Mouse (Mus musculus) midbrain, embryonic 11.5 days (tissue): ENCODE measurements around the gene Tex261. TPM values are rescaled to one million over a fixed set of nuclear protein-coding genes. Genes with fewer than 3 reads are reported as not detected.

ENCODE experiments used
- ATAC-seq: fragments of 200-750 bp; cut with Nextera tagmentation; 2 replicates; pipeline ENCODE4 v1.8.0; 2017; ENCODE audit warnings: moderate TSS enrichment, moderate library complexity; ENCODE audit not compliant: low FRiP score
- DNase-seq: peaks from one replicate; pipeline ENCODE4 v3.0.0; 2015; ENCODE audit warnings: low spot score; ENCODE audit errors: missing footprints
- H3K27ac ChIP-seq: fragments of 300-500 bp; sonication (generic); 2 replicates; pipeline ENCODE4 v1.5.1; 2014; ENCODE audit warnings: low read depth, low read length
- H3K27me3 ChIP-seq: fragments of 300-500 bp; sonication (generic); 2 replicates; pipeline ENCODE4 v1.6.1; 2014; ENCODE audit warnings: mild to moderate bottlenecking, low read length, moderate library complexity, mixed read lengths; ENCODE audit not compliant: control insufficient read depth, insufficient read depth
- H3K36me3 ChIP-seq: fragments of 300-500 bp; sonication (generic); 2 replicates; pipeline ENCODE4 v1.6.1; 2014; ENCODE audit warnings: mild to moderate bottlenecking, low read length, moderate library complexity, mixed read lengths; ENCODE audit not compliant: control insufficient read depth, insufficient read depth
- H3K4me1 ChIP-seq: fragments of 300-500 bp; sonication (generic); 2 replicates; pipeline ENCODE4 v1.6.1; 2014; ENCODE audit warnings: low read length; ENCODE audit not compliant: control insufficient read depth, insufficient read depth
- H3K4me2 ChIP-seq: fragments of 300-500 bp; sonication (generic); 2 replicates; pipeline ENCODE4 v1.6.1; 2014; ENCODE audit warnings: mild to moderate bottlenecking, moderate library complexity
- H3K4me3 ChIP-seq: fragments of 300-500 bp; sonication (generic); 2 replicates; pipeline ENCODE4 v1.5.1; 2014; ENCODE audit warnings: low read depth, low read length
- H3K9ac ChIP-seq: fragments of 300-500 bp; sonication (generic); 2 replicates; pipeline ENCODE4 v1.6.1; 2014; ENCODE audit warnings: low read length
- H3K9me3 ChIP-seq: fragments of 300-500 bp; sonication (generic); 2 replicates; pipeline ENCODE4 v1.6.1; 2016; ENCODE audit warnings: low read length; ENCODE audit not compliant: control insufficient read depth
- WGBS: fragments of 180-500 bp; shearing (Covaris S2); extraction: QIAGEN DNeasy Blood & Tissue Kit; methylation state at CpG from one replicate; pipeline ENCODE4 v1.1.7; 2014; 5-methylcytosine and 5-hydroxymethylcytosine counted together
- polyA plus RNA-seq: library from polyadenylated mRNA; unstranded; fragments of >200 nt; fragmentation: Nextera tagmentation; extraction: Ambion mirVana; gene quantifications from 2 replicates; pipeline ENCODE4 v1.2.1, GENCODE M21; 2014

Gene Tex261
- polyA plus RNA-seq, 1 experiment from 2014 or later = 56.9 TPM

GRCm38 (mm10) chr6:83744126-83744525 is 31.5 kb downstream of the Tex261 start:
- H3K27me3 ChIP-seq = no peaks in the 10 kb centered on the region

DNA sequence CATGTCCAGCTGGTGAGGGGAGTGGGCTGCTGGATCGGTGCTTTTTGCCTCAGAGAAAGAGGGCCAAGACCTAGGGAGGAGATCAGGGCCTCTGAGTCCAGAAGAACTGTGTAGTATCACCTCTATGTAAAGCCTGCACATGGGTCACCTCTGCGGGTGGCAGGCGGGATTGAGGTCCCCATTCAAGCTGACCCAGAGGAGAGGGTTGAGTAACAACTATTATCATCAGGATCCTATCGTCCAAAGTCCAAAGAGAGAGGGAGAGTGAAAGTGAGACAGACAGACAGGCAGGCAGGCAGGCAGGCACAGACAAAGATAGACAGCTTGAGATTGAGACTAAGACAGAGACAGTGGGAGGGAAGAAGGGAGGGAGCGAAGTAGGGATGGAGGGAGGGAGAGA is 32.4 kb downstream of the Tex261 start:
- Histone ChIP-seq H3K4me1 (peaks cover 3% of the 10 kb centered on the region; the same call in 1 of the 2 replicates), H3K4me3 (no peak overlapping the region), H3K27me3 (no peaks in the 10 kb centered on the region), H3K4me2 (no peak overlapping the region), H3K27ac (no peak overlapping the region), H3K36me3 (no peaks in the 10 kb centered on the region), H3K9ac (no peak overlapping the region), H3K9me3 (no peaks in the 10 kb centered on the region)
- 61% methylated on average over 5 of the region's 5 CpGs for WGBS
- ATAC-seq = no peak
- DNase-seq = no peak

More at GRCm38 (mm10) chr6:83744126-83744525, 31.5 kb downstream of the Tex261 start:
- Histone ChIP-seq H3K36me3 (no peaks in the 10 kb centered on the region), H3K27ac (no peak overlapping the region), H3K9me3 (no peaks in the 10 kb centered on the region), H3K4me3 (no peak overlapping the region), H3K4me2 (no peak overlapping the region), H3K9ac (no peak overlapping the region), H3K4me1 (peaks cover 3% of the 10 kb centered on the region)
- no peak for ATAC-seq
- 71% methylated on average over 5 of the region's 5 CpGs for WGBS
- DNase-seq = no peak

- Histone ChIP-seq H3K4me2 (no peak within 1 kb of the TSS), H3K9ac (no peak within 1 kb of the TSS), H3K27me3 (no peaks in the 10 kb centered on the region), H3K27ac (no peak within 1 kb of the TSS), H3K4me1 (peaks cover 3% of the 10 kb centered on the region; the same call in 1 of the 2 replicates), H3K9me3 (no peaks in the 10 kb centered on the region), H3K36me3 (no peaks in the 10 kb centered on the region), H3K4me3 (no peak within 1 kb of the TSS)
- DNase-seq = peak; percentile 33
- 68% methylated on average over 5 of the region's 5 CpGs for WGBS
- no peak for ATAC-seq
Measured at GRCm38 (mm10) chr6:83742761-83743160, 32.9 kb downstream of the Tex261 start, which contains the start of gene Atp6v1b1. Atp6v1b1 (plus strand) TSS chr6:83742990.

GRCm38 (mm10) chr6:83738596-83738995 is 37.0 kb downstream of the Tex261 start:
- H3K4me3 ChIP-seq = no peak overlapping the region
- WGBS = 85% methylated on average over 6 of the region's 6 CpGs
- peaks cover 5% of the 10 kb centered on the region; the same call in 1 of the 2 replicates for H3K9me3 ChIP-seq
- H3K4me1 ChIP-seq = no peaks in the 10 kb centered on the region
- H3K9ac ChIP-seq = no peak overlapping the region
- H3K27ac ChIP-seq = no peak overlapping the region
- H3K4me2 ChIP-seq = no peak overlapping the region
- no peak for ATAC-seq
- no peaks in the 10 kb centered on the region for H3K36me3 ChIP-seq
- no peaks in the 10 kb centered on the region for H3K27me3 ChIP-seq
- DNase-seq = peak; percentile 78

DNA sequence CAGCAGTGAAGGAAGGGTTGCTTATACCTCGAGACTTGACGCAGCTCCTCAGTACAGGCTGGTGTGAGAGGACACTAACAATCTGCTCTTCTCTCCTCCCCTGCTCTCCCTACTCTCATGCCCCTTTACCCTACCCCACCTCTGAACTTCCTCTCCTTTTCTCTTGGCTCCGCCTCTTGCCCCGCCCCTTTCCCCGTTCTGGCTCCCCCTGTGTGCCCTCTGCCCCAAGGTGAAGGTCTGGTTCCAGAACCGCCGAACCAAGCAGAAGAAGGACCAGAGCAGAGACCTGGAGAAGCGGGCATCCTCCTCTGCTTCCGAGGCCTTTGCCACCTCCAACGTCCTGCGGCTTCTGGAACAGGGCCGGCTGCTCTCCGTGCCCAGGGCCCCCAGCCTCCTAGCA is 38.3 kb downstream of the Tex261 start:
- 38% methylated on average over 13 of the region's 13 CpGs for WGBS
- peaks cover 5% of the 10 kb centered on the region; the same call in 1 of the 2 replicates for H3K9me3 ChIP-seq
- no peak overlapping the region for H3K4me3 ChIP-seq
- no peaks in the 10 kb centered on the region for H3K36me3 ChIP-seq
- ATAC-seq (no peak), DNase-seq (peak; percentile 61)
- H3K9ac ChIP-seq = no peak overlapping the region
- H3K27me3 ChIP-seq = no peaks in the 10 kb centered on the region
- no peak overlapping the region for H3K27ac ChIP-seq
- H3K4me1 ChIP-seq = no peaks in the 10 kb centered on the region
- no peak overlapping the region for H3K4me2 ChIP-seq

GRCm38 (mm10) chr6:83731128-83731527 is 44.5 kb downstream of the Tex261 start:
- peaks cover 5% of the 10 kb centered on the region; the same call in 1 of the 2 replicates for H3K9me3 ChIP-seq
- 26% methylated on average over 5 of the region's 5 CpGs for WGBS

GRCm38 (mm10) chr6:83729350-83729970 is 46.2 kb downstream of the Tex261 start:
- peak; percentile 73 for DNase-seq
- no peak for ATAC-seq
- H3K4me1 ChIP-seq = no peaks in the 10 kb centered on the region
- H3K36me3 ChIP-seq = no peaks in the 10 kb centered on the region
- no peak overlapping the region for H3K4me2 ChIP-seq
- no peak overlapping the region for H3K4me3 ChIP-seq
- WGBS = 68% methylated on average over 14 of the region's 14 CpGs
- no peaks in the 10 kb centered on the region for H3K27me3 ChIP-seq
- H3K9me3 ChIP-seq = peaks cover 5% of the 10 kb centered on the region; the same call in 1 of the 2 replicates
- no peak overlapping the region for H3K9ac ChIP-seq
- no peak overlapping the region for H3K27ac ChIP-seq

More at GRCm38 (mm10) chr6:83731128-83731527, 44.5 kb downstream of the Tex261 start:
- H3K9ac ChIP-seq = no peak overlapping the region
- DNase-seq = peak; percentile 94
- H3K27me3 ChIP-seq = no peaks in the 10 kb centered on the region
- no peak overlapping the region for H3K27ac ChIP-seq
- no peak overlapping the region for H3K4me3 ChIP-seq
- no peaks in the 10 kb centered on the region for H3K4me1 ChIP-seq
- H3K36me3 ChIP-seq = no peaks in the 10 kb centered on the region
- no peak for ATAC-seq
- no peak overlapping the region for H3K4me2 ChIP-seq

- DNase-seq (peak; percentile 86), ATAC-seq (no peak)
- no peaks in the 10 kb centered on the region; the same call in 1 of the 2 replicates for H3K27me3 ChIP-seq
Measured at GRCm38 (mm10) chr6:83728488-83728887, 47.1 kb downstream of the Tex261 start.

GRCm38 (mm10) chr6:83727178-83727577 is 48.4 kb downstream of the Tex261 start:
- peaks cover 7% of the 10 kb centered on the region for H3K27me3 ChIP-seq
- DNase-seq = peak; percentile 72

More at GRCm38 (mm10) chr6:83728488-83728887, 47.1 kb downstream of the Tex261 start:
- 88% methylated on average over 3 of the region's 3 CpGs for WGBS
- no peak overlapping the region for H3K9ac ChIP-seq
- no peak overlapping the region for H3K4me3 ChIP-seq
- no peaks in the 10 kb centered on the region for H3K4me1 ChIP-seq
- no peak overlapping the region for H3K4me2 ChIP-seq
- no peak overlapping the region for H3K27ac ChIP-seq
- no peaks in the 10 kb centered on the region for H3K36me3 ChIP-seq
- no peaks in the 10 kb centered on the region for H3K9me3 ChIP-seq

More at GRCm38 (mm10) chr6:83727178-83727577, 48.4 kb downstream of the Tex261 start:
- no peaks in the 10 kb centered on the region for H3K9me3 ChIP-seq
- H3K27ac ChIP-seq = no peak overlapping the region
- H3K4me3 ChIP-seq = no peak overlapping the region
- no peaks in the 10 kb centered on the region for H3K36me3 ChIP-seq
- WGBS = 45% methylated on average over 4 of the region's 4 CpGs
- ATAC-seq = no peak
- no peaks in the 10 kb centered on the region for H3K4me1 ChIP-seq
- no peak overlapping the region for H3K9ac ChIP-seq
- H3K4me2 ChIP-seq = no peak overlapping the region
